Mouse (Mus musculus): Measurements from ENCODE around the gene Defa20. TPM values are rescaled to one million over a fixed set of nuclear protein-coding genes. Genes with fewer than 3 reads are reported as not detected.
"Not testable (repeated sequence)": the region's sequence is repeated elsewhere in the genome, so short reads cannot be mapped to it uniquely, and the experiment has no call there.

Defa20 gene
- total RNA-seq (2021), result not detected
- long read RNA-seq, experiment 1, result 0 reads
- long read RNA-seq, experiment 2, result 0 reads

DNA sequence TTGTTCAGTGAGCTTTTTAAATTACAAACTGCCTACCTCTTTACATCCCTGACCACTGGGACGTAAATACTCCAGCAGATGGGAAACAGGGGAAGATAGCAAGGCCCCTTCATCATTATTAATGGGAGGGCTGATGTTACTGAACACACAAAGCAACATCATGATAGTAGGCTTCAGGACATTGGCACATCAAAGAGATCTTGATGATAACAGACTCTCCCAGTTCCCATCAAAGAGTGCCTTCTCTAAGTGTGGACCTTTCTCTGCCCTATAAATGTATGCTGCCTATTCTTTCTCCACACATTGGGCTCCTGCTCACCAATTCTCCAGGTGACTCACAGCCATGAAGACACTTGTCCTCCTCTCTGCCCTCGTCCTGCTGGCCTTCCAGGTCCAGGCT lies at the start of gene Defa20:
Gene Defa20, plus strand, starts transcription at position 301 of the 400 bp plus-strand sequence.
- DNase-seq, result not testable (repeated sequence)

DNA sequence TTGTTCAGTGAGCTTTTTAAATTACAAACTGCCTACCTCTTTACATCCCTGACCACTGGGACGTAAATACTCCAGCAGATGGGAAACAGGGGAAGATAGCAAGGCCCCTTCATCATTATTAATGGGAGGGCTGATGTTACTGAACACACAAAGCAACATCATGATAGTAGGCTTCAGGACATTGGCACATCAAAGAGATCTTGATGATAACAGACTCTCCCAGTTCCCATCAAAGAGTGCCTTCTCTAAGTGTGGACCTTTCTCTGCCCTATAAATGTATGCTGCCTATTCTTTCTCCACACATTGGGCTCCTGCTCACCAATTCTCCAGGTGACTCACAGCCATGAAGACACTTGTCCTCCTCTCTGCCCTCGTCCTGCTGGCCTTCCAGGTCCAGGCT lies 19.7 kb downstream of the Defa20 start, which contains the start of gene Defa32:
Gene Defa32, plus strand, starts transcription at position 301 of the 400 bp plus-strand sequence.
- DNase-seq, result not testable (repeated sequence)

Other genes starting within 250 kb of the Defa20 start
- not detected for gene Defa27, start 193.7 kb upstream of the Defa20 start, total RNA-seq (2021)
- gene Defa29, start 182.2 kb upstream of the Defa20 start, total RNA-seq (2021), result not detected
- gene Defa2, start 130.7 kb upstream of the Defa20 start, total RNA-seq (2021), result not detected
- not detected for gene Defa33, start 117.4 kb upstream of the Defa20 start, total RNA-seq (2021)
- gene Defa36, start 81.8 kb upstream of the Defa20 start, total RNA-seq (2021), result not detected
- not detected for gene Gm7849, start 52.7 kb upstream of the Defa20 start, total RNA-seq (2021)
- gene Defa32, start 19.8 kb downstream of the Defa20 start, total RNA-seq (2021), result not detected
- gene Defa37, start 56.1 kb downstream of the Defa20 start, total RNA-seq (2021), result not detected
- not detected for gene Defa28, start 73.7 kb downstream of the Defa20 start, total RNA-seq (2021)
- gene Gm7861, start 85.2 kb downstream of the Defa20 start, total RNA-seq (2021), result not detected
- gene Defa26, start 108.9 kb downstream of the Defa20 start, total RNA-seq (2021), result not detected
- gene Defa17, start 146.5 kb downstream of the Defa20 start, total RNA-seq (2021), result not detected
- not detected for gene Defa34, start 156.5 kb downstream of the Defa20 start, total RNA-seq (2021)
- not detected for gene AY761184, start 194.4 kb downstream of the Defa20 start, total RNA-seq (2021)
- gene Defa24, start 225.2 kb downstream of the Defa20 start, total RNA-seq (2021), result not detected

All from gastrocnemius, postnatal 10 days (tissue).